Mouse (Mus musculus): ENCODE results near the gene Apol8. TPM values are rescaled to one million over a fixed set of nuclear protein-coding genes. Genes with fewer than 3 reads are reported as not detected.

Apol8 gene
- total and polyA plus RNA-seq, 3 experiments, result 0.14 to 0.15 TPM; not detected in 1

- no peaks in the 10 kb centered on the region for H3K27me3 ChIP-seq (replicated peaks)
- TF ChIP-seq ZMIZ1 (IDR thresholded peaks at IDR 0.05; ENCODE audit: low read depth, low read length) (no peak), PAX5 (IDR thresholded peaks at IDR 0.05; ENCODE audit: low read length) (no peak), RCOR1 (conservative IDR thresholded peaks at IDR 0.05; ENCODE audit: low read depth, low read length) (no peak), TBP (conservative IDR thresholded peaks at IDR 0.05; ENCODE audit: low read depth, low read length) (no peak), GABPA (IDR thresholded peaks at IDR 0.05; ENCODE audit: insufficient replicate concordance, low read depth, low read length) (no peak), CHD1 (IDR thresholded peaks at IDR 0.05; ENCODE audit: low read depth, low read length) (no peak), NRF1 (IDR thresholded peaks at IDR 0.05; ENCODE audit: low read depth, low read length) (no peak), JUN (IDR thresholded peaks at IDR 0.05; ENCODE audit: insufficient read depth, low read depth, low read length) (no peak), USF1 (IDR thresholded peaks at IDR 0.05; ENCODE audit: low read depth, low read length) (no peak), UBTF (IDR thresholded peaks at IDR 0.05; ENCODE audit: low read depth, low read length) (no peak)
- peaks cover 95 to 100% of the 10 kb centered on the region in 2 experiments for H3K36me3 ChIP-seq (replicated peaks in 1 of 2; ENCODE audit: control insufficient read depth in 1 of 2, insufficient read depth in 1 of 2, low read length in 1 of 2)
- H3K9me3 ChIP-seq (replicated peaks; ENCODE audit: low read length), result no peaks in the 10 kb centered on the region
- H3K9ac ChIP-seq (ENCODE audit: insufficient read depth, low read depth), result no peak overlapping the region
- H3K4me3 ChIP-seq (replicated peaks in 1 of 3; ENCODE audit: low read depth in 2 of 3, low read length in 2 of 3, poor library complexity in 1 of 3), result no peak overlapping the region
- dilution Hi-C loops (cut with MboI; ENCODE audit: extremely low pct_ligation_motif_present, extremely low pct_unique_long_range_greater_than_20kb, low sequenced_read_pairs) (no loop called here), in situ Hi-C loops (cut with MboI; ENCODE audit: low pct_ligation_motif_present, low pct_unique_long_range_greater_than_20kb, low sequenced_read_pairs) (no loop called here)
- DNase-seq (ENCODE audit: extremely low read depth), result no peak
- no peak overlapping the region for H3K4me2 ChIP-seq (ENCODE audit: insufficient read depth, low read depth, poor library complexity, severe bottlenecking)
- H3K79me2 ChIP-seq (replicated peaks; ENCODE audit: control insufficient read depth, extremely low read depth, insufficient read depth, poor library complexity, severe bottlenecking), result peaks cover 28% of the 10 kb centered on the region
- no peak overlapping the region for H3K27ac ChIP-seq (ENCODE audit: insufficient read depth, low read depth)
- peaks cover 16 to 18% of the 10 kb centered on the region in 2 experiments for H3K4me1 ChIP-seq (ENCODE audit: control insufficient read depth in 1 of 2, insufficient read depth in 2 of 2)
These were observed 36.3 kb upstream of the Apol8 start for GRCm38 (mm10) chr15:77793094-77793493.

GRCm38 (mm10) chr15:77792056-77792455, 35.3 kb upstream of the Apol8 start:
- DNase-seq (ENCODE audit: extremely low read depth), result no peak
- in situ Hi-C loops (cut with MboI; ENCODE audit: low pct_ligation_motif_present, low pct_unique_long_range_greater_than_20kb, low sequenced_read_pairs), result no loop called here
- H3K4me2 ChIP-seq (ENCODE audit: insufficient read depth, low read depth, poor library complexity, severe bottlenecking), result no peak overlapping the region
- no peaks in the 10 kb centered on the region for H3K27me3 ChIP-seq (replicated peaks)
- H3K9ac ChIP-seq (ENCODE audit: insufficient read depth, low read depth), result no peak overlapping the region
- TF ChIP-seq NRF1 (IDR thresholded peaks at IDR 0.05; ENCODE audit: low read depth, low read length), result no peak
- no peak for TF ChIP-seq RAD21 (IDR thresholded peaks at IDR 0.05; ENCODE audit: low read depth, low read length)
- TF ChIP-seq CTCF (conservative IDR thresholded peaks at IDR 0.05 in 1 of 2, IDR thresholded peaks at IDR 0.05 in 1 of 2; ENCODE audit: low read depth in 2 of 2, low read length in 2 of 2), result no peak
- TF ChIP-seq POLR2AphosphoS2 (IDR thresholded peaks at IDR 0.05; ENCODE audit: low read depth, low read length), result no peak
- no peak for TF ChIP-seq UBTF (IDR thresholded peaks at IDR 0.05; ENCODE audit: low read depth, low read length)
- TF ChIP-seq ZMIZ1 (IDR thresholded peaks at IDR 0.05; ENCODE audit: low read depth, low read length), result no peak
- no peak for TF ChIP-seq ZKSCAN1 (IDR thresholded peaks at IDR 0.05; ENCODE audit: borderline replicate concordance, low read depth, low read length)
- no peak for TF ChIP-seq BHLHE40 (IDR thresholded peaks at IDR 0.05; ENCODE audit: low read depth, low read length)
- H3K36me3 ChIP-seq (replicated peaks in 1 of 2; ENCODE audit: control insufficient read depth in 1 of 2, insufficient read depth in 1 of 2, low read length in 1 of 2), result peaks cover 93 to 100% of the 10 kb centered on the region in 2 experiments
- H3K79me2 ChIP-seq (replicated peaks; ENCODE audit: control insufficient read depth, extremely low read depth, insufficient read depth, poor library complexity, severe bottlenecking), result peaks cover 18% of the 10 kb centered on the region
- no peak overlapping the region for H3K4me3 ChIP-seq (replicated peaks in 1 of 3; ENCODE audit: low read depth in 2 of 3, low read length in 2 of 3, poor library complexity in 1 of 3)
- dilution Hi-C loops (cut with MboI; ENCODE audit: extremely low pct_ligation_motif_present, extremely low pct_unique_long_range_greater_than_20kb, low sequenced_read_pairs), result no loop called here
- peaks cover 6 to 8% of the 10 kb centered on the region in 2 experiments; a peak in 3 of 4 replicates for H3K4me1 ChIP-seq (ENCODE audit: control insufficient read depth in 1 of 2, insufficient read depth in 2 of 2)
- H3K27ac ChIP-seq (ENCODE audit: insufficient read depth, low read depth), result no peak overlapping the region
- H3K9me3 ChIP-seq (replicated peaks; ENCODE audit: low read length), result no peaks in the 10 kb centered on the region

Data from CH12.LX (cell line).